Comparison of ENCODE assay signal across 8 mouse cellular contexts in the genomic region with DNA sequence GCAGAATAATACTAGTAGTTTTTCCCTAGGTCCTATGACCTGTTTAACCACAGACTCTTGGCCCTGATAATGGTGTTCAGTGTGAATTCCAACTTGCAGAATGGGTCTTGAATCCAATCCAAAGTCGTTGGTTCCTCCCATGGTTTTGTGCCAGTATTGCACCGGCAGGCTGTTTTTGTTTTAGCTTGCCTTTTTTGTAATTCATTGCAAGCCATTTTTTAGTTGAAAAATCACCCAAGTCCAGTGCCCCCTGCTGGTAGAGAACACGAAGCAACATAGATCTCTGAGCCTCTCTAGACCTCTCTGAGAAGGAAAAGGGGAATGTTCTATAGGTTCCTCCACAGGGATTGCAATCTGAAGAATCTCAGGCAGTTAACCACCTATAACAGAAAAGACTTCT. TPM values are rescaled to one million over a fixed set of nuclear protein-coding genes. Genes with fewer than 3 reads are reported as not detected.
DNase-seq lines count a peak whose midpoint lies in the region; TF ChIP-seq lines count a peak whose summit lies in the region.
"Had no signal": no experiment of that assay in that cellular context is flagged by ENCODE, and none has a peak within 500 bp of the region (broad histone marks: within the 10 kb centered on the region; RNA-seq: fewer than 3 reads in every experiment).

No protein-coding gene starts in this region.

- H3K27ac ChIP-seq in cerebellum, adult 2 months (ENCODE audit: insufficient read depth, low read length) = no peak overlapping the region
- H3K27ac ChIP-seq: lung, embryonic 15.5 days had no signal

- TF ChIP-seq POLR2A in cerebellum, adult 2 months (IDR thresholded peaks at IDR 0.05; ENCODE audit: borderline replicate concordance, insufficient read depth, low read length) = no peak

- peak; percentile 65 for TF ChIP-seq CTCF in E14TG2a.4 (conservative IDR thresholded peaks at IDR 0.05; ENCODE audit: low read length)
- TF ChIP-seq CTCF in cerebellum, adult 2 months (IDR thresholded peaks at IDR 0.05; ENCODE audit: borderline replicate concordance, insufficient read depth, low read depth, low read length) = no peak

- no peak overlapping the region for H3K4me3 ChIP-seq in E14TG2a.4 (replicated peaks; ENCODE audit: low read length)
- no peak overlapping the region for H3K4me3 ChIP-seq in cerebellum, adult 2 months (replicated peaks; ENCODE audit: insufficient read depth, low read depth, low read length)
- H3K4me3 ChIP-seq: lung, embryonic 15.5 days had no signal

- H3K27me3 ChIP-seq in E14TG2a.4 (ENCODE audit: insufficient read depth, low read length) = no peaks in the 10 kb centered on the region
- H3K27me3 ChIP-seq in cerebellum, adult 2 months (ENCODE audit: control insufficient read depth, insufficient read depth, low read length) = no peaks in the 10 kb centered on the region
- H3K27me3 ChIP-seq: lung, embryonic 15.5 days had no signal

- 15% methylated on average over 3 of the region's 3 CpGs for WGBS in cerebellum, adult 2 months

- peak; percentile 6 to 16 for DNase-seq in layer of hippocampus, postnatal 10 days (ENCODE audit: low spot score in 2 of 2)
- no peak for DNase-seq in layer of hippocampus, adult 9-10 months (ENCODE audit: low spot score)
- DNase-seq in adrenal gland, postnatal 14 days = peak; percentile 42
- DNase-seq in lung, postnatal 25 days (ENCODE audit: low spot score) = peak; percentile 12
- no peak for DNase-seq in cerebellum, adult 2 months
- DNase-seq in left cerebral cortex, adult 8-10 months (ENCODE audit: low spot score in 2 of 2) = no peak

- no peaks in the 10 kb centered on the region for H3K9me3 ChIP-seq in E14TG2a.4 (ENCODE audit: low read length)
- H3K9me3 ChIP-seq: lung, embryonic 15.5 days had no signal

- no peaks in the 10 kb centered on the region for H3K36me3 ChIP-seq in E14TG2a.4 (ENCODE audit: insufficient read depth, low read length)
- H3K36me3 ChIP-seq: lung, embryonic 15.5 days had no signal

- peaks cover 7% of the 10 kb centered on the region for H3K4me1 ChIP-seq in E14TG2a.4 (replicated peaks; ENCODE audit: low read depth, low read length)
- no peaks in the 10 kb centered on the region for H3K4me1 ChIP-seq in cerebellum, adult 2 months (ENCODE audit: control insufficient read depth, insufficient read depth, low read length)
- H3K4me1 ChIP-seq: lung, embryonic 15.5 days had no signal

RNA-seq across cellular contexts. Expression of gene 1600015I10Rik, which starts 17.7 kb away (rescaled TPM):
- total RNA-seq in layer of hippocampus, postnatal 10 days (2021) = not detected
- not detected in 2 replicates for total RNA-seq in adrenal gland, postnatal 14 days (2021)
- not detected in 2 replicates for polyA plus RNA-seq in cerebellum, adult 2 months (2012; rRNA removed)
- not detected for total RNA-seq in left cerebral cortex, adult 8-10 months (2022)
- polyA plus RNA-seq: lung, embryonic 15.5 days had no signal

RNA-seq across cellular contexts. Expression of gene Aoc1, which starts 39.3 kb away (rescaled TPM):
- not detected for total RNA-seq in layer of hippocampus, postnatal 10 days (2021)
- not detected in 2 replicates for total RNA-seq in adrenal gland, postnatal 14 days (2021)
- 0.25 and 0.31 TPM in 2 replicates for polyA plus RNA-seq in cerebellum, adult 2 months (2012; rRNA removed)
- total RNA-seq in left cerebral cortex, adult 8-10 months (2022) = not detected

Comparison
In these comparisons a context has a peak if more than half of its experiments do, and no peak if none do; other contexts are left out.
1. DNase-seq: peak in layer of hippocampus, postnatal 10 days (2 of 2), adrenal gland, postnatal 14 days (single experiment) and lung, postnatal 25 days (single experiment); none in layer of hippocampus, adult 9-10 months (single experiment), cerebellum, adult 2 months (0 of 2) and left cerebral cortex, adult 8-10 months (0 of 2).